Mouse (Mus musculus) activated CD4-positive, CD25-positive, alpha-beta regulatory T cell (primary cell): Measurements from ENCODE around the gene Tmem14c. TPM values are rescaled to one million over a fixed set of nuclear protein-coding genes. Genes with fewer than 3 reads are reported as not detected.

Experiments
- polyA plus RNA-seq, 2 experiments: library from polyadenylated mRNA; unstranded; fragments of 100-300 nt; shearing (Covaris generic); gene quantifications; one replicate each; pipeline ENCODE4 v1.2.1; 2017

Gene Tmem14c
- polyA plus RNA-seq, result 100 to 1,000 TPM; 201 to 225 TPM

DNA sequence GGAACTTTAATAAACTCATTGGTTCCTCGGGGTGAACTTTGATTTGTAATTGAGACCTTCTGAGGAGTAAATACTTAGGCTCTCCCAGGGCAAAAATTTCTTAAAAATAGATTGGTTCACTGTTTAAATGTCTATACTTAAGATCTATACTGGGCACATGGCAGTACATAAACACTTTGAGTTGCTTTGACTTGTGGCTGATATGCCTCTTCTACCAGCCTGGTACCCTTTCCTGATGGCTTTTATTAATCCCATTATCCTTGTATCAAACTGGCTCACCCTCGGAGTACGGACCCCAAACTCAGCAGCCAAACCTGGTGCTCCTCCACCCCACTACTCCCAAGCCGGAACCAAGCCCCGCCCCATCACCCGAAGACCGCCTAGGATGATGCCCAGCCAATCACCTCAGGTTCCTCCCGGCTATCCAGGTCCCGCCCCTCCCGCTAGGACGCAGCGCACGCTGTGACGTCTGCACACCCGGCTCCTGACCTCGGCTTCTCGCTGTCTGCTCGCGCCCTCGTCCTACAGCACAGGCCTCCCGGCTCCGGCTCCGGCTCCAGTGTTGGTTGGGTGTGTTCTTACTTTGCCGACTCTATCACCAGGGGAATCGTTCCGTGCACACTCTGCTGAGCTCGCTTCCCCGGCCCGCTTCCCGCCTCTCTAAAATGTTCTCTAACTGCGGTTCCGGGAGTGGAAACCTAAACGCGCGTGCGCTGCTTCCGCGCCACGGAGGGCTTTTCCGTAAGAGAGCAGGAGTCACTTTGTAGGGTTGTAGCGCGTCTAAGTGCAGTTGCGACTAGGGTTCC lies at the start of gene Tmem14c:
TSS of gene Tmem14c (plus strand) at position 464 of the 806 bp plus-strand sequence.

DNA sequence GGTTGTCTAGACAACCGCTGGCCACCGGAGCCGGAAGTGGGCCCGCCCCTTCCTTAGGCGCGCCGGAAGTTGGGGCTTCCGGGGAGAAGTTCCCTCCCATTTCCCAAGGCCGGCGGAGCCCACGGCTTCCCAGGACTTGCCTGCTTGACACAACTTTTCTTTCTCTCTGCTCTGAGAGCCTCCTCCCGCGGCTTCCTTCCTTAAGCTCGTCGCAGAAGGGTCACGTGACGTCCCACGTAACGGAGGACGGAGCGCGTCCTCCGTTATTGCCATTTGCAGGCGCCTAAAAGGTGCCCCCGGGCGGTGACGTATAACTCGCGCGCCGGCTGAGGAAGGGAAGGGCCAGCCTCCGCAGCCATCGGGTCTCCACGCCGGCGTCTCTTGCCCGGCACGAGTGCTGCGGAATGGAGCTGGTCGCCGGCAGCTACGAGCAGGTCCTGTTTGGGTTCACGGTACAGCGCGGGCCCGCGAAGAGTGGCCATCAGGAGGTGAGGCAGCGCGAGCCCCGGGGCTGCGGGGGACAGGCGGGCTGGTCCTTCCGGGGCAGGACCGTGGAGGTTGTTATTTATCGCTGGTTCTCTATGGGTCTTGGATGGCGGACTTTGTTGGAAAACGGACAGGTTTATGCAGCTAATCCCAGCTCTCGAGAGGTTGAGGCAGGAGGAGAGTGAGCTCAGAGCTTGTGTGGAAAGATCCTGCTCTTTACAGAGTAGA lies 15.0 kb upstream of the Tmem14c start, which contains the start of gene Pak1ip1:
TSS of gene Pak1ip1 (plus strand) at position 98 of the 714 bp plus-strand sequence.

Other genes starting within 250 kb of the Tmem14c start
- gene Gcnt2, start 156.5 kb upstream of the Tmem14c start, polyA plus RNA-seq, result under 1 TPM; 0.07 to 0.95 TPM
- gene Pak1ip1, start 15.3 kb upstream of the Tmem14c start, polyA plus RNA-seq, result 10 to 100 TPM; 75.8 to 90.3 TPM
- under 1 TPM in 1 of 2 experiments, not detected in 1; 0.17 TPM for gene Mak, start 63.4 kb downstream of the Tmem14c start, polyA plus RNA-seq
- not detected for gene Gcm2, start 94.7 kb downstream of the Tmem14c start, polyA plus RNA-seq
- gene Sycp2l, start 98.0 kb downstream of the Tmem14c start, polyA plus RNA-seq, result under 1 TPM in 1 of 2 experiments, not detected in 1; 0.41 TPM
- not detected for gene Elovl2, start 204.1 kb downstream of the Tmem14c start, polyA plus RNA-seq
- gene Smim13, start 233.6 kb downstream of the Tmem14c start, polyA plus RNA-seq, result 1 to 10 TPM; 8.5 to 9.1 TPM